ENCODE assay signal across 15 mouse cellular contexts in the genomic region with DNA sequence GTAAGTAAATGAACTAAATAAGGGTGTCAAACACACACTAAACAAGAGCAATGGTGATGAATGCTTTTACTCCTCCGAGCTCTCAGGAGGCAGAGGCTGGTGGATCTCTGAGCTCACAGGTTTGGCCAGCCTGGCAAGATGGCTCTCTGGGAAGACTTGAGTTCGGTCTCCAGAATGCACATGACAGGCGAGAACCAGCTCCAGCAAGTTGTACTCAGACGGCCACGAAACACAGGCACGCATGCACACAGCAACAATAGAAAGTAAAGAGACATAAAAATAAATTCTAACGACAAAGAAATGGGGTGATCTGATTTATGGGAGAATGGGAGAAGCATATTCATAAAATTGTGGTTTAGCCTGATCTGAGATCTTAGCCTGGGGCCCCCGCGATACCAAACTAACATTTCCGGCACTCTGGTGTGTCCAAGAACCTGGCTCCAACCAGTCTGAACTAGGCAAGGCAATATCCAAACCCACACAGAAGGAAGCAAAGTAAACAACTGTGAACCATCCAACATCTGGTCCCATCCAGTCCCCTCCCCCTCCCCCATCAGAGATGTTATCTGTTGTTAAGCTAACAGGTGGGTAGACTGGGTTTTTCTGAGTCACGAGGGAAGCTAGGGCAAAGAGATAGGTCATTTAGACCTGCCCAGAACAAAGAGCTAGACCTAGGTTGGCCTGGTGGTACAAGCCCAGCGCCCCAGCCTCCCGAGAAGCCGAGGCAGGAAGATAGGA. TPM values are rescaled to one million over a fixed set of nuclear protein-coding genes. Genes with fewer than 3 reads are reported as not detected.
DNase-seq lines count a peak whose midpoint lies in the region; ATAC-seq and TF ChIP-seq lines count a peak whose summit lies in the region.
"Had no signal": no experiment of that assay in that cellular context is flagged by ENCODE, and none has a peak within 500 bp of the region (broad histone marks: within the 10 kb centered on the region; RNA-seq: fewer than 3 reads in every experiment).

No protein-coding gene starts in this region.

- no peak for ATAC-seq in forebrain, embryonic 11.5 days (replicated peaks; ENCODE audit: low FRiP score)

- no peaks in the 10 kb centered on the region for H3K9me3 ChIP-seq in heart, embryonic 10.5 days
- no peaks in the 10 kb centered on the region for H3K9me3 ChIP-seq in forebrain, embryonic 11.5 days (ENCODE audit: control insufficient read depth, low read length)
- H3K9me3 ChIP-seq: embryonic facial prominence, embryonic 12.5 days; hindbrain, embryonic 12.5 days; midbrain, embryonic 12.5 days had no signal

- H3K79me2 ChIP-seq in heart, adult 2 months (replicated peaks; ENCODE audit: control insufficient read depth, insufficient read depth, low read length) = no peaks in the 10 kb centered on the region

- intact Hi-C loops in heart, adult 2 months (cut with DNase I) = no loop called here

- peaks cover 30% of the 10 kb centered on the region for H3K27me3 ChIP-seq in heart, embryonic 10.5 days (ENCODE audit: insufficient read depth, poor library complexity, severe bottlenecking)
- H3K27me3 ChIP-seq in heart, adult 2 months (ENCODE audit: control insufficient read depth, insufficient read depth, low read length) = no peaks in the 10 kb centered on the region
- H3K27me3 ChIP-seq in thymus, adult 2 months (ENCODE audit: control insufficient read depth, insufficient read depth, low read length) = no peaks in the 10 kb centered on the region
- H3K27me3 ChIP-seq in forebrain, embryonic 11.5 days (ENCODE audit: control insufficient read depth, insufficient read depth, low read length) = peaks cover 18% of the 10 kb centered on the region

- no peak for TF ChIP-seq EP300 in heart, adult 2 months (IDR thresholded peaks at IDR 0.05; ENCODE audit: insufficient read depth, low read depth, low read length)

- no peak overlapping the region for H3K4me3 ChIP-seq in heart, embryonic 10.5 days
- H3K4me3 ChIP-seq in heart, adult 2 months = no peak overlapping the region
- no peak overlapping the region for H3K4me3 ChIP-seq in thymus, adult 2 months (ENCODE audit: control insufficient read depth, insufficient read depth, low read length)
- no peak overlapping the region for H3K4me3 ChIP-seq in forebrain, embryonic 11.5 days (ENCODE audit: low read depth, low read length)
- H3K4me3 ChIP-seq: embryonic facial prominence, embryonic 12.5 days; hindbrain, embryonic 12.5 days; midbrain, embryonic 12.5 days had no signal

- TF ChIP-seq POLR2A in heart, adult 2 months (IDR thresholded peaks at IDR 0.05; ENCODE audit: insufficient read depth, low read depth, low read length) = no peak
- no peak for TF ChIP-seq POLR2A in thymus, adult 2 months (IDR thresholded peaks at IDR 0.05; ENCODE audit: control insufficient read depth, extremely low read depth, insufficient read depth, low read length, poor library complexity)

- peaks cover 17% of the 10 kb centered on the region for H3K4me1 ChIP-seq in heart, embryonic 10.5 days
- no peaks in the 10 kb centered on the region for H3K4me1 ChIP-seq in heart, adult 2 months (ENCODE audit: control insufficient read depth, insufficient read depth, low read length)
- H3K4me1 ChIP-seq in thymus, adult 2 months (replicated peaks; ENCODE audit: control insufficient read depth, insufficient read depth, low read length) = peaks cover 56% of the 10 kb centered on the region
- H3K4me1 ChIP-seq in forebrain, embryonic 11.5 days (replicated peaks; ENCODE audit: control insufficient read depth, insufficient read depth, low read length) = no peaks in the 10 kb centered on the region; the same call in 1 of the 2 replicates
- H3K4me1 ChIP-seq: embryonic facial prominence, embryonic 12.5 days had no signal

- H3K36me3 ChIP-seq in heart, embryonic 10.5 days = no peaks in the 10 kb centered on the region
- H3K36me3 ChIP-seq in heart, adult 2 months (ENCODE audit: control insufficient read depth, insufficient read depth, low read length) = no peaks in the 10 kb centered on the region
- H3K36me3 ChIP-seq in thymus, adult 2 months (ENCODE audit: control insufficient read depth, insufficient read depth, low read length) = no peaks in the 10 kb centered on the region
- H3K36me3 ChIP-seq in forebrain, embryonic 11.5 days (ENCODE audit: control insufficient read depth, insufficient read depth, low read length) = no peaks in the 10 kb centered on the region
- H3K36me3 ChIP-seq: embryonic facial prominence, embryonic 12.5 days; hindbrain, embryonic 12.5 days; midbrain, embryonic 12.5 days had no signal

- TF ChIP-seq CTCF in heart, adult 2 months (IDR thresholded peaks at IDR 0.05) = no peak
- no peak for TF ChIP-seq CTCF in thymus, adult 2 months (IDR thresholded peaks at IDR 0.05; ENCODE audit: borderline replicate concordance, control insufficient read depth, extremely low read depth, insufficient read depth, low read length, poor library complexity)

- no peak overlapping the region for H3K9ac ChIP-seq in heart, adult 2 months (ENCODE audit: low read depth, low read length)
- H3K9ac ChIP-seq in forebrain, embryonic 11.5 days (ENCODE audit: low read length) = no peak overlapping the region
- H3K9ac ChIP-seq: embryonic facial prominence, embryonic 12.5 days; hindbrain, embryonic 12.5 days; midbrain, embryonic 12.5 days had no signal

- DNase-seq in heart, embryonic 10.5 days (ENCODE audit: low spot score) = no peak
- no peak for DNase-seq in heart, adult 2 months
- DNase-seq in NIH3T3 (ENCODE audit: low read depth) = peak; percentile 37
- DNase-seq in kidney, postnatal 25 days = peak; percentile 39 to 63
- DNase-seq in thymus, adult 2 months = peak; percentile 75
- no peak for DNase-seq in lung, postnatal 14 days
- no peak for DNase-seq in forebrain, embryonic 11.5 days (ENCODE audit: low spot score)
- DNase-seq in B cell, adult 2 months = no peak

- H3K27ac ChIP-seq in heart, embryonic 10.5 days = 0 out of 2 replicates have a peak overlapping the region, but pooled peaks have one; percentile 16
- no peak overlapping the region for H3K27ac ChIP-seq in heart, adult 2 months
- H3K27ac ChIP-seq in thymus, adult 2 months (ENCODE audit: control insufficient read depth, insufficient read depth, low read length) = peak overlapping the region; percentile 58
- no peak overlapping the region for H3K27ac ChIP-seq in forebrain, embryonic 11.5 days (ENCODE audit: low read depth, low read length)
- H3K27ac ChIP-seq: embryonic facial prominence, embryonic 12.5 days; hindbrain, embryonic 12.5 days; midbrain, embryonic 12.5 days had no signal

- H3K4me2 ChIP-seq in forebrain, embryonic 11.5 days (ENCODE audit: low read depth, low read length, severe bottlenecking) = no peak overlapping the region
- H3K4me2 ChIP-seq: embryonic facial prominence, embryonic 12.5 days; hindbrain, embryonic 12.5 days; midbrain, embryonic 12.5 days had no signal

- WGBS in heart, embryonic 10.5 days = 77% methylated on average over 14 of the region's 14 CpGs
- WGBS in heart, adult 2 months = 88% methylated on average over 14 of the region's 14 CpGs
- 23% methylated on average over 14 of the region's 14 CpGs for WGBS in thymus, adult 2 months
- WGBS in forebrain, embryonic 11.5 days = 88% methylated on average over 14 of the region's 14 CpGs

RNA-seq across cellular contexts. Expression of gene Cldn4, which starts 5.1 kb away (rescaled TPM):
- polyA plus RNA-seq in heart, embryonic 10.5 days (2016; fragmentation: Nextera tagmentation; extraction: Ambion mirVana) = 2.8 and 6.9 TPM in 2 replicates
- not detected for total RNA-seq in heart, adult 2 months (2021)
- polyA plus RNA-seq in heart, adult 2 months (2012; rRNA removed) = 0.68 TPM in 1 of 2 replicates, not detected in the other
- 55.4 and 57.8 TPM in 2 replicates for polyA plus RNA-seq in thymus, adult 2 months (2012; rRNA removed)
- polyA plus RNA-seq in forebrain, embryonic 11.5 days (2014; fragmentation: Nextera tagmentation; extraction: Ambion mirVana) = 5.6 and 7.0 TPM in 2 replicates
- total RNA-seq: gastrocnemius, adult 18-20 months; left cerebral cortex, postnatal 25 days had no signal

RNA-seq across cellular contexts. Expression of gene Mettl27, which starts 9.5 kb away (rescaled TPM):
- 8.8 and 12.1 TPM in 2 replicates for polyA plus RNA-seq in heart, embryonic 10.5 days (2016; fragmentation: Nextera tagmentation; extraction: Ambion mirVana)
- 1 to 10 TPM; 4.1 to 6.7 TPM for total RNA-seq in heart, adult 2 months (2021)
- polyA plus RNA-seq in heart, adult 2 months (2012; rRNA removed) = 2.8 TPM in 2 replicates
- polyA plus RNA-seq in thymus, adult 2 months (2012; rRNA removed) = 24.9 and 26.7 TPM in 2 replicates
- 7.3 and 10.4 TPM in 2 replicates for polyA plus RNA-seq in forebrain, embryonic 11.5 days (2014; fragmentation: Nextera tagmentation; extraction: Ambion mirVana)

RNA-seq across cellular contexts. Expression of gene Cldn13, which starts 26.3 kb away (rescaled TPM):
- polyA plus RNA-seq in heart, embryonic 10.5 days (2016; fragmentation: Nextera tagmentation; extraction: Ambion mirVana) = 6.1 and 8.5 TPM in 2 replicates
- total RNA-seq in heart, adult 2 months (2021) = not detected
- polyA plus RNA-seq in heart, adult 2 months (2012; rRNA removed) = 0.10 TPM in 1 of 2 replicates, not detected in the other
- polyA plus RNA-seq in thymus, adult 2 months (2012; rRNA removed) = 1.8 and 1.9 TPM in 2 replicates
- 3.6 and 3.8 TPM in 2 replicates for polyA plus RNA-seq in forebrain, embryonic 11.5 days (2014; fragmentation: Nextera tagmentation; extraction: Ambion mirVana)
- total RNA-seq: CH12.LX; gastrocnemius, adult 18-20 months; left cerebral cortex, postnatal 25 days had no signal

RNA-seq across cellular contexts. Expression of gene Tmem270, which starts 35.1 kb away (rescaled TPM):
- polyA plus RNA-seq in heart, embryonic 10.5 days (2016; fragmentation: Nextera tagmentation; extraction: Ambion mirVana) = not detected in 2 replicates
- total RNA-seq in heart, adult 2 months (2021) = not detected
- not detected in 2 replicates for polyA plus RNA-seq in heart, adult 2 months (2012; rRNA removed)
- not detected in 2 replicates for polyA plus RNA-seq in thymus, adult 2 months (2012; rRNA removed)
- not detected in 2 replicates for polyA plus RNA-seq in forebrain, embryonic 11.5 days (2014; fragmentation: Nextera tagmentation; extraction: Ambion mirVana)
- total RNA-seq: CH12.LX; gastrocnemius, adult 18-20 months; left cerebral cortex, postnatal 25 days had no signal
- polyA plus RNA-seq: brain, embryonic 14.5 days; embryonic facial prominence, embryonic 12.5 days; hindbrain, embryonic 12.5 days; midbrain, embryonic 12.5 days had no signal

RNA-seq across cellular contexts. Expression of gene Cldn3, which starts 44.4 kb away (rescaled TPM):
- 2.7 and 10.2 TPM in 2 replicates for polyA plus RNA-seq in heart, embryonic 10.5 days (2016; fragmentation: Nextera tagmentation; extraction: Ambion mirVana)
- total RNA-seq in heart, adult 2 months (2021) = under 1 TPM in 1 of 2 experiments, not detected in 1; 0.26 TPM
- polyA plus RNA-seq in heart, adult 2 months (2012; rRNA removed) = 0.12 and 6.8 TPM in 2 replicates
- polyA plus RNA-seq in thymus, adult 2 months (2012; rRNA removed) = 14.7 and 15.0 TPM in 2 replicates
- 4.4 and 7.3 TPM in 2 replicates for polyA plus RNA-seq in forebrain, embryonic 11.5 days (2014; fragmentation: Nextera tagmentation; extraction: Ambion mirVana)
- total RNA-seq: CH12.LX had no signal

Comparison
In these comparisons a context has a peak if more than half of its experiments do, and no peak if none do; other contexts are left out.
1. H3K27ac ChIP-seq: peak in heart, embryonic 10.5 days (single experiment) and thymus, adult 2 months (single experiment); none in heart, adult 2 months (single experiment) and forebrain, embryonic 11.5 days (single experiment).
2. DNase-seq: peak in NIH3T3 (single experiment), kidney, postnatal 25 days (2 of 2) and thymus, adult 2 months (single experiment); none in heart, embryonic 10.5 days (single experiment), heart, adult 2 months (0 of 2), lung, postnatal 14 days (single experiment), forebrain, embryonic 11.5 days (single experiment) and B cell, adult 2 months (0 of 2).